Comparison of ENCODE assay signal across 8 mouse cellular contexts in genomic region chrX:59133834-59134165, GRCm38 (mm10).
DNase-seq lines count a peak whose midpoint lies in the region; ATAC-seq lines count a peak whose summit lies in the region.

No protein-coding gene starts in this region.

- no peaks in the 10 kb centered on the region for H3K4me1 ChIP-seq in heart, embryonic 10.5 days
- no peaks in the 10 kb centered on the region for H3K4me1 ChIP-seq in intestine, embryonic 14.5 days (replicated peaks; ENCODE audit: control insufficient read depth, insufficient read depth, low read length)
- peaks cover 6% of the 10 kb centered on the region for H3K4me1 ChIP-seq in midbrain, embryonic 13.5 days (replicated peaks)

- peaks cover 14% of the 10 kb centered on the region; the same call in 1 of the 2 replicates for H3K27me3 ChIP-seq in heart, embryonic 10.5 days (ENCODE audit: insufficient read depth, poor library complexity, severe bottlenecking)
- 0 out of 2 replicates have a peak, but pooled peaks cover 14% of the 10 kb centered on the region for H3K27me3 ChIP-seq in intestine, embryonic 14.5 days (replicated peaks; ENCODE audit: control insufficient read depth, insufficient read depth, low read length)
- H3K27me3 ChIP-seq in midbrain, embryonic 13.5 days = no peaks in the 10 kb centered on the region

- 15% methylated on average over 24 of the region's 24 CpGs for WGBS in heart, embryonic 10.5 days
- WGBS in intestine, embryonic 14.5 days = 5% methylated on average over 17 of the region's 24 CpGs
- 19% methylated on average over 24 of the region's 24 CpGs for WGBS in midbrain, embryonic 13.5 days

- H3K9ac ChIP-seq in intestine, embryonic 14.5 days (ENCODE audit: low read length) = peak overlapping the region; percentile 40
- H3K9ac ChIP-seq in midbrain, embryonic 13.5 days (replicated peaks) = peak overlapping the region; percentile 67

- peak overlapping the region; percentile 69 for H3K4me3 ChIP-seq in heart, embryonic 10.5 days
- peak overlapping the region; percentile 45 for H3K4me3 ChIP-seq in intestine, embryonic 14.5 days (ENCODE audit: low read depth, low read length)
- H3K4me3 ChIP-seq in midbrain, embryonic 13.5 days (replicated peaks) = peak overlapping the region; percentile 58

- H3K36me3 ChIP-seq in heart, embryonic 10.5 days = no peaks in the 10 kb centered on the region
- H3K36me3 ChIP-seq in intestine, embryonic 14.5 days (ENCODE audit: control insufficient read depth, insufficient read depth, low read length) = no peaks in the 10 kb centered on the region
- no peaks in the 10 kb centered on the region for H3K36me3 ChIP-seq in midbrain, embryonic 13.5 days

- no peak for DNase-seq in heart, embryonic 10.5 days (ENCODE audit: low spot score)
- DNase-seq in heart, postnatal 4 days = no peak
- peak; percentile 12 to 58 for DNase-seq in urinary bladder, postnatal 4 days (ENCODE audit: low spot score in 2 of 2)
- no peak for DNase-seq in urinary bladder, adult 2 months (ENCODE audit: low spot score)
- DNase-seq in intestine, embryonic 14.5 days (ENCODE audit: low spot score) = no peak
- no peak for DNase-seq in urinary bladder, postnatal 25 days (ENCODE audit: low spot score)
- DNase-seq in ovary, postnatal 10 days (ENCODE audit: low spot score) = no peak

- peak; percentile 23; the same call in 1 of the 2 replicates for ATAC-seq in intestine, embryonic 14.5 days (replicated peaks; ENCODE audit: low FRiP score, low TSS enrichment, low read depth)
- no peak for ATAC-seq in midbrain, embryonic 13.5 days

- H3K27ac ChIP-seq in heart, embryonic 10.5 days = peak overlapping the region; percentile 84
- H3K27ac ChIP-seq in intestine, embryonic 14.5 days (ENCODE audit: low read depth) = no peak overlapping the region
- H3K27ac ChIP-seq in midbrain, embryonic 13.5 days = no peak overlapping the region

- peak overlapping the region; percentile 52 for H3K4me2 ChIP-seq in intestine, embryonic 14.5 days (ENCODE audit: low read length)
- peak overlapping the region; percentile 69 for H3K4me2 ChIP-seq in midbrain, embryonic 13.5 days (replicated peaks)

- no peaks in the 10 kb centered on the region for H3K9me3 ChIP-seq in heart, embryonic 10.5 days
- H3K9me3 ChIP-seq in intestine, embryonic 14.5 days (ENCODE audit: control insufficient read depth, low read length) = no peaks in the 10 kb centered on the region
- no peaks in the 10 kb centered on the region for H3K9me3 ChIP-seq in midbrain, embryonic 13.5 days

Comparison
In these comparisons a context has a peak if more than half of its experiments do, and no peak if none do; other contexts are left out.
1. DNase-seq: peak in urinary bladder, postnatal 4 days (2 of 2); none in heart, embryonic 10.5 days (single experiment), heart, postnatal 4 days (single experiment), urinary bladder, adult 2 months (single experiment), intestine, embryonic 14.5 days (single experiment), urinary bladder, postnatal 25 days (single experiment) and ovary, postnatal 10 days (single experiment).
2. Peak in every context shown above with its lines, with median percentiles within 50 percentile points of each other: H3K4me3 ChIP-seq.